Mouse (Mus musculus) E14TG2a.4 (cell line): Measurements from ENCODE around the gene Zbtb20.

Experiments
- H3K27me3 ChIP-seq: 2 replicates; pipeline ENCODE4 v1.6.1; 2014; ENCODE audit warnings: low read length, control low read depth; ENCODE audit not compliant: insufficient read depth
- H3K36me3 ChIP-seq: 2 replicates; pipeline ENCODE4 v1.6.1; 2014; ENCODE audit warnings: low read length, control low read depth; ENCODE audit not compliant: insufficient read depth
- H3K4me1 ChIP-seq: replicated peaks from 2 replicates; pipeline ENCODE4 v1.6.1; 2014; ENCODE audit warnings: low read depth, low read length, control low read depth
- H3K4me3 ChIP-seq: replicated peaks from 2 replicates; pipeline ENCODE4 v1.5.1; 2014; ENCODE audit warnings: mild to moderate bottlenecking, low read length
- H3K9me3 ChIP-seq: 2 replicates; pipeline ENCODE4 v1.6.1; 2014; ENCODE audit warnings: low read length, control low read depth
- CTCF ChIP-seq: conservative IDR thresholded peaks from 2 replicates; pipeline ENCODE4 v1.5.1; 2014; ENCODE audit warnings: low read length
- NANOG ChIP-seq: IDR thresholded peaks from 2 replicates; pipeline ENCODE4 v1.6.1; 2014; ENCODE audit warnings: borderline replicate concordance, low read length, mixed read lengths
- POU5F1 ChIP-seq: IDR thresholded peaks from 2 replicates; pipeline ENCODE4 v1.6.1; 2014; ENCODE audit warnings: low read length, borderline replicate concordance

Zbtb20 gene

DNA sequence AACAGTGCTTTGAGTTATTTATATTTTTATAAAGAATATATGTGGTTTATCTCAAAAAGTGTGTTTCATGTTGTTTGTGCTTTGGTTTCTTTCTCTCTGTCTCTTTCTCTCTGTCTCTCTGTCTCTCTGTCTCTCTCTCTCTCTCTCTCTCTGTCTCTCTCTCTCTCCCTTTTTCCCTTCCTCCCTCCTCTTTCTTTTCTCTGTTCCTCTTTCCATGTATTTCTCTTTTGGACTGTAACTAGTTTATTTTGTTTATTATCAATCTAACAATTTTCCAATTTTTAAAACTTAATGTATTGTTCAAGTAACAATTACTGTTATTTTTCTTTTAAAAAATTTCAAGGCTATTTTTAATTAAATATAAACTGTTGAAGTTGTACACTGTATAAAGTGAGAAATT is 523.7 kb downstream of the Zbtb20 start:
- no peaks in the 10 kb centered on the region for H3K4me1 ChIP-seq
- no peak for TF ChIP-seq NANOG
- no peak for TF ChIP-seq POU5F1
- TF ChIP-seq CTCF: no peak
- no peak overlapping the region for H3K4me3 ChIP-seq
- H3K27me3 ChIP-seq: no peaks in the 10 kb centered on the region
- no peaks in the 10 kb centered on the region for H3K36me3 ChIP-seq
- H3K9me3 ChIP-seq: no peaks in the 10 kb centered on the region

DNA sequence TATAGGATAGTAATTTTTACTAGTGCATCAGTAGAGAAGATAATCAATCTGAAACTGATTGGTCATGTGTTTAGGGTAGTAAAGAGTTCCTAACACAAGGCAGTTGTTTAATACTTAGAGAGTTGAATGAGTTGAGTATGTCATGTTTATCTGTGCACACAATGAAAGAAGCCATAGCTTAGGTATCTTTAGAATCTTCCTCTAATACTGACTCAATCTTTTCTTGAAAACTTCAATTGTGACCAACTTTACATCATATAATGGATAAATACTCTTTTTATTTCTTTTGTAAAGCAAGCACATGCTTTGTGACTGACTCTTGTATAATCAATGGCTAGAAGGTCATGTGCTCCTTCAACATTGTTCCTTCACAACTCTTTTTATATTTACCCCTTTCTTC is 524.4 kb downstream of the Zbtb20 start:
- Histone ChIP-seq H3K4me3 (no peak overlapping the region), H3K27me3 (no peaks in the 10 kb centered on the region), H3K36me3 (no peaks in the 10 kb centered on the region), H3K4me1 (no peaks in the 10 kb centered on the region), H3K9me3 (no peaks in the 10 kb centered on the region)
- TF ChIP-seq POU5F1: no peak
- TF ChIP-seq NANOG: no peak
- no peak for TF ChIP-seq CTCF

DNA sequence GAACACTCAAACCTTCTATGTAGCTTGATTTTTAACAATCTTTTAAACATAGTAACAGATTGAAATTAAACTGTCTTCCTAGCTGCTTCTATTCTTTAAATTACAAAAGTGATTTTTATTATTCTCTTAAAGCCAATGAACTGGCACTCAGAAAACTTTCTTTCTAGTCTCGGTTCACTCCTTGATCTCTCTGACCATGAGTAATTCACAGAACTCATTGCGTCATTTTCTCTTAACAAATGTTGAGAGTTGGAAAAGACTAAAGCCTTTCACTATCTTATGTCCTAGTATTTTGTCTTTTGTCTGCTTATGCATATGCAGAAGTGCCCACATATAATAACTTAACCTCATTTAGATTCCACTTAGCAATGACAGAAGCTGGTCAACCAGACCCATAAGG is 525.3 kb downstream of the Zbtb20 start:
- Histone ChIP-seq H3K4me3 (no peak overlapping the region), H3K4me1 (no peaks in the 10 kb centered on the region), H3K36me3 (no peaks in the 10 kb centered on the region), H3K27me3 (no peaks in the 10 kb centered on the region), H3K9me3 (no peaks in the 10 kb centered on the region)
- TF ChIP-seq NANOG (no peak), CTCF (no peak), POU5F1 (no peak)

DNA sequence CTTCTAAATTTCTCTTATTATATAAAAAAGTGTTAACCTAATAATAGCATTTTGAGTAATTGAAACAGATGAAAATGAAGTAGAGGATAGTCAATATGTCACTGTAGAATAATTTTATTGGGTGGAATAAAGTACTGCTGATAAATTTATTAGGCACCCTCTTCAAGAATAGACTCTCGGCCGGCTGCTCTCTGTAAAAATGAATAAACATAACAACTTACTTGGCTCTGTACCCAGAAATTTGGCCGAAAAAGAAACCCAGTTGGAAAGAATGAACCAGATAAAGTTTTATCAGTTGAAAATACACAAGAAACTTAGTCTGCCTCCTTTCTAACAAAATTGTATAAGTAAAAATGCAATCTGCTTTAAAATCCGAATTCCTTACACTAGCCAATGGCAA is 527.2 kb downstream of the Zbtb20 start:
- H3K9me3 ChIP-seq: no peaks in the 10 kb centered on the region
- no peaks in the 10 kb centered on the region for H3K36me3 ChIP-seq
- no peak for TF ChIP-seq NANOG
- no peak for TF ChIP-seq POU5F1
- TF ChIP-seq CTCF: no peak
- no peaks in the 10 kb centered on the region for H3K4me1 ChIP-seq
- no peaks in the 10 kb centered on the region for H3K27me3 ChIP-seq
- no peak overlapping the region for H3K4me3 ChIP-seq

DNA sequence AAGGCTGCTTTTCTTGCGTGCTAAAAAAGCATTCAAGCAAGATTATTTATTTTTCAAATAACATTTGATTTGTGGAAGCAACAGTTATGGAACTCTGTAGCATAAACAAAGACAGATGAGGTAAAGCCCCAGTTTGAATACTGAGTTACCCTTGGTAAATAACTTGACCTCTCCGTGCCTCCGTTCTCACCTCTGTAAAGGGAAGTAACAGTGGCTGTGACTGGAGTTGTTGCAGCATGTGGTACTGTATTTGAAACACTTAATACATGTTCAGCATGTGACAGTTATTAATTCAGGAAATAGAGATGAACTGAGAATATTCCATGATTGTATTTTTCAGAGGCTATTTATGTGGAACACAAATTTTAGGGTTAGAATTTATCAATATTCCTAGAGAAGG is 529.4 kb downstream of the Zbtb20 start:
- TF ChIP-seq POU5F1 (no peak), CTCF (no peak), NANOG (no peak)
- Histone ChIP-seq H3K4me3 (no peak overlapping the region), H3K36me3 (no peaks in the 10 kb centered on the region), H3K9me3 (no peaks in the 10 kb centered on the region), H3K27me3 (no peaks in the 10 kb centered on the region; the same call in 1 of the 2 replicates), H3K4me1 (no peaks in the 10 kb centered on the region)

DNA sequence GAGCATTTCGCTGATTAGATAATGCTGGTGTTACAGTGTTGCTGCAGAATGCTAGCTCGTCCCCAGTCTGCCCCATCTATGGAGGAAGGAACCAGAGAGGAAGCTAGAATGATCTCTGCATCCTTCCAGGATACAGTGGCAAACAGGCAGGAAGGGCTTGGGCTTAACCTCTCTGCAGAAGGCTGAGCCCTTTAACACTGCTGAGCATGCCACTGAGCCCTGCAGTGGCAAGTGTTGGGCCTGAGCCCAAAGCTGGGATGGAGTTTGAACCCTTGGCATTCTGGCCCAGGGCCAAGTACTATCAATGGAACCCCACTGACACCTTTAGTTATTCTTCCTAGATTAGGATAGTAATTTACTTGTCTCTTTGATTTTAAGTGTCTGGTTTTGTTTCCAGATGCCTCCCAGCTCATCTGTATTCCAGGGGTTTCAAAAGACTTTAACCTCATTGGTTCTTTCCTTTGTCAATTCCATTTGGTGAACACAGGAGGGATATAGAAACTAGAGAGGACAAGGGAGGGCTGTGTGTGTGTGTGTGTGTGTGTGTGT is 532.0 kb downstream of the Zbtb20 start:
- no peaks in the 10 kb centered on the region for H3K4me1 ChIP-seq
- TF ChIP-seq NANOG: no peak
- no peak for TF ChIP-seq POU5F1
- TF ChIP-seq CTCF: no peak
- H3K4me3 ChIP-seq: no peak overlapping the region
- H3K9me3 ChIP-seq: no peaks in the 10 kb centered on the region
- no peaks in the 10 kb centered on the region for H3K36me3 ChIP-seq
- H3K27me3 ChIP-seq: no peaks in the 10 kb centered on the region; the same call in 1 of the 2 replicates

DNA sequence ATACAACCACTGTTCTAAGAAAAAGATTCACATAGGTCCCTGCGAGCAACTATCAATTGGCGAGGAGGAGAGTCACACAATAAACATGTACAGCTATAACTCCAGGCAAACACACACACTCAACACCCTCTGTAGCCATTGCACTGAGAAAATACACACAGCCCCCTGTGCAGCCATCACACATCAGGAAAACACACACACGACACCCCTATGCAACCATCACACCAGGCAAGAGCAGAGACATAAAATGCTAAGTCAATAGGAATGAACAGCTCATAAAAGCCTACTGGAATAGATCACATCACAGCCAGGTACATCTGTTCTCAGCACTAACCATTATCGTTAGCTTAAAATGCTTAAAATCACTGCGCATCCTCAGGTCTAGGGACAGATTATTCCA is 532.9 kb downstream of the Zbtb20 start:
- no peaks in the 10 kb centered on the region; the same call in 1 of the 2 replicates for H3K27me3 ChIP-seq

DNA sequence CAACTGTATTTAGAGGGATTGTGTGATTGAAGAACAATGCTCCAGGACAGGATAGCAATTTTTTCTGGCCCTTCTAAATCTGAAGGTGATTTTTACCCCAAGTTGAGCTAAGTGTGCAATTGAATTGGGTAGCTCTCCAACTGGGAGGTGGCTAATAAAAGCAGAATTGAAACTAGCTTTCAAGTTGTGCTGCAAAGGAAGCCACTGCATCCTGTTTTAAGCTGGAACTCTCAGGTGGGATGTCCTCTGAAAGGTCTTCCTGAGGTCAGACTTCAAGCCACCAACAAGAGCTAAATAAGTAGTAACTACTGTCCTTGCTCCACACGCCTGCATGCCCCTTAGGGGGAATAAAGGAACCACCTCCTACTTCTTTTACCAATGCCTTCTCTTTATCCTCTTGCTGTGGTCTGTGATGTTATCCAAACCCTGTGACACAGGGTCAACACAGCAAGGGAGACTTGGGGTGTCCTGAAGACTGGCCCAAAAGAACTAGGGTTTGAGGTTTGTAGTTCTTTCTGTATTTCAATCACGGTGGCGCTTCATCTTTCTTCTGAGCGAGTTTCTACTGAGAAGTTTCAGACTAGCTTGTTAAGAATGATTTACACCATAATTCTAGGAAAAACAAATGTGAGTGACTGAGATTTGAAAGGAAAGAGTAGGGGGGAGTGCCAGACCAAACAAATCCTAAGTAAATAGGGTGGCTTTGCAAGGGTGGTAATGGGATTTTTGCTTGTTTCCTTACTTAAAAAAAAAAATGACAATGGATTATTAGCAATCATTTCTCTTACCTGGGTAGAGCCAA is 533.6 kb downstream of the Zbtb20 start:
- Histone ChIP-seq H3K27me3 (no peaks in the 10 kb centered on the region; the same call in 1 of the 2 replicates), H3K9me3 (no peaks in the 10 kb centered on the region), H3K4me1 (no peaks in the 10 kb centered on the region), H3K4me3 (no peak overlapping the region), H3K36me3 (no peaks in the 10 kb centered on the region)
- TF ChIP-seq CTCF: no peak
- TF ChIP-seq NANOG: no peak
- TF ChIP-seq POU5F1: no peak

More for the DNA sequence above, 532.9 kb downstream of the Zbtb20 start:
- Histone ChIP-seq H3K4me1 (no peaks in the 10 kb centered on the region), H3K36me3 (no peaks in the 10 kb centered on the region), H3K4me3 (no peak overlapping the region), H3K9me3 (no peaks in the 10 kb centered on the region)
- TF ChIP-seq NANOG: no peak
- TF ChIP-seq POU5F1: no peak
- no peak for TF ChIP-seq CTCF
